Mouse (Mus musculus) left cerebral cortex, adult 11 months (tissue): ENCODE measurements around the gene Il4.

Experiments
- DNase-seq: peaks from one replicate; pipeline ENCODE4 v3.0.0; 2022; ENCODE audit warnings: low spot score

Gene Il4

GRCm38 (mm10) chr11:53618619-53619198 lies at the start of gene Il4:
Il4 (minus strand) TSS chr11:53618669.
- no peak for DNase-seq

- no peak for DNase-seq
Observed at GRCm38 (mm10) chr11:53664091-53664490, 45.6 kb upstream of the Il4 start.

- peak; percentile 27 for DNase-seq
Observed at GRCm38 (mm10) chr11:53662794-53663674, 44.6 kb upstream of the Il4 start.

GRCm38 (mm10) chr11:53657828-53658227 lies 39.4 kb upstream of the Il4 start:
- no peak for DNase-seq

GRCm38 (mm10) chr11:53657381-53657780 lies 38.9 kb upstream of the Il4 start:
- DNase-seq = no peak

- no peak for DNase-seq
Observed at GRCm38 (mm10) chr11:53656558-53657202, 38.2 kb upstream of the Il4 start.

- DNase-seq = no peak
Observed at GRCm38 (mm10) chr11:53655043-53655442, 36.6 kb upstream of the Il4 start.

GRCm38 (mm10) chr11:53652427-53652826 lies 34.0 kb upstream of the Il4 start:
- no peak for DNase-seq

- DNase-seq = no peak
Observed at GRCm38 (mm10) chr11:53651441-53651840, 33.0 kb upstream of the Il4 start.

GRCm38 (mm10) chr11:53644017-53644416 lies 25.5 kb upstream of the Il4 start:
- DNase-seq = no peak

GRCm38 (mm10) chr11:53642744-53643279 lies 24.3 kb upstream of the Il4 start:
- no peak for DNase-seq

GRCm38 (mm10) chr11:53637803-53638260 lies 19.4 kb upstream of the Il4 start:
- no peak for DNase-seq

- no peak for DNase-seq
Observed at GRCm38 (mm10) chr11:53637046-53637802, 18.8 kb upstream of the Il4 start.

- no peak for DNase-seq
Observed at GRCm38 (mm10) chr11:53636183-53636646, 17.7 kb upstream of the Il4 start.

- no peak for DNase-seq
Observed at GRCm38 (mm10) chr11:53635590-53636182, 17.2 kb upstream of the Il4 start.

- DNase-seq = no peak
Observed at GRCm38 (mm10) chr11:53634556-53634955, 16.1 kb upstream of the Il4 start, which contains the start of gene Il13. Il13 (minus strand) TSS chr11:53634702.

- DNase-seq = no peak
Observed at GRCm38 (mm10) chr11:53633644-53634043, 15.2 kb upstream of the Il4 start.

GRCm38 (mm10) chr11:53632122-53632733 lies 13.8 kb upstream of the Il4 start:
- no peak for DNase-seq

- DNase-seq = peak; percentile 62
Observed at GRCm38 (mm10) chr11:53627859-53628258, 9.4 kb upstream of the Il4 start.

GRCm38 (mm10) chr11:53626802-53627373 lies 8.4 kb upstream of the Il4 start:
- DNase-seq = no peak
